Mouse (Mus musculus) heart, postnatal 14 days (tissue): ENCODE measurements at regions not wholly inside any gene's neighbourhood (a gene's known extent, or its start where the extent isn't known, plus 50 kb on each side); places are given as distances from the start of the nearest gene placed in this dataset.

Experiments used
- DNase-seq, 2 experiments: peaks; one replicate each; pipeline ENCODE4 v3.0.0; 2021 to 2022
- intact Hi-C: fragments of 180-260 bp; cut with DNase I; formaldehyde crosslinking; loops from one replicate; pipeline ENCODE4 v1.15.1; 2025

DNA sequence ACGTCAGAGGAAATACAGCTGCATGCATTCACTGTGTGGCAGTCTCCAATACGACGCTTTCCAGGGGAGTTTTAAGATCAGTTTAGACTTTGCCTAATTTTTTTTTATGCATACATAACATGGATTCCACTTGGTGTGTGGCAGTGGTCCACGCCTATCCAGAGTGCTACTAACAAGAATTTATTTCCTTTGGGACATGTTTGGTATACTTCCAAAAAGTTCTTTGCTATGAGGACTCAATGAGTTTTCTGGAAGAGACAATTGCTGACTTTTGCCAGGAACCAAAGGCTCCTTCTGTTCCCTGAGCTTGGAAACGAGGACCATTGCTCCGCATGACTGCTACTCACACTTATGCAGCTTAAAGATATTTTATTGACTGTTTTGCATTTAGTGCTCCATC, 59.2 kb downstream of the Marcks start:
- intact Hi-C loops: loop anchor here (10.0 kb wide), 3 partner anchors 405 to 895 kb away; no protein-coding TSS in a partner anchor

DNA sequence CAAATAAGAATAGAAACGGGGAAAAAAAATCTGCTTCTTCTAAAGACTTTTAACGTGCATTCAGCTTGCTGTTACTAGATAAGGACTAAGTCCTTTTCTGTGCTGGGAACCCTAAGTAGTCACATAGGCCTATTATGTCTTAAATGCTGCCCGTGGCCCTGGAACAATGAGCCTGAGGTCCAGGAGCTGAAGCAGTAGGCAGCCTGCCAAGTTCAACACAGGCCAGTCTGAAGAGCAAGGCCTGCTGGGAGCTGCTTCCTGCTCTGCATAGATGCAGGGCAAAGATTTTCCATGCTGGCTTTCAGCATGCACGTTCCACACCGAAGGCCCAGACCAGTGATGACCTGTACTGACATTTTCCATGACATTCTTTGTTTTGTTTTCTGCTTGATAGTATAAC, 60.3 kb downstream of the Marcks start:
- peak; percentile 85 for DNase-seq
- intact Hi-C loops: loop anchor here (1.0 to 10.0 kb wide), 4 partner anchors 58 to 896 kb away; no protein-coding TSS in a partner anchor

More for the DNA sequence above, 59.2 kb downstream of the Marcks start:
- peak in 1 of 2 experiments; percentile 5 for DNase-seq

GRCm38 (mm10) chr10:37077741-37078140, 61.0 kb downstream of the Marcks start:
- intact Hi-C loops: loop anchor here (1.0 to 10.0 kb wide), 4 partner anchors 59 to 897 kb away; no protein-coding TSS in a partner anchor
- no peak for DNase-seq

DNA sequence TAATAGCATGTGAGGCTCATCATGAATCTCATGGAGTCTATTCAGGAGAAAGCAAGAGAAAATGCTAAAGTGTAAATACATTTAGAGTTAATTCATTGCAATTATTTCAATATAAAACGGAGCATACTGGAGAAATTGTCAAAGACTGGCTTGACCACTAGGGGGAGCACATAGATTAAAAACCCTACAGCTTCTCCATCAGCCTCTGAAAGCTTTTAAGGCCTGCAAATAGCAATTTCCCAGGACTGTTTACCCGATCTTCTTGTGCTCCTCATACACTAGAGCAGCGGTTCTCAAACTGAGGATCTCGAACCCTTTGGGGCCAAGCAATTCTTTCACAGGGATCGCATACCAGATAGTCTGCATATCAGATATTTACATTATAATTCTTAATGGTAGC, 65.9 kb downstream of the Marcks start:
- intact Hi-C loops: loop anchor here (2.0 to 10.0 kb wide), 7 partner anchors 58 to 1774 kb away; no protein-coding TSS in a partner anchor
- peak; percentile 37 to 73 for DNase-seq

DNA sequence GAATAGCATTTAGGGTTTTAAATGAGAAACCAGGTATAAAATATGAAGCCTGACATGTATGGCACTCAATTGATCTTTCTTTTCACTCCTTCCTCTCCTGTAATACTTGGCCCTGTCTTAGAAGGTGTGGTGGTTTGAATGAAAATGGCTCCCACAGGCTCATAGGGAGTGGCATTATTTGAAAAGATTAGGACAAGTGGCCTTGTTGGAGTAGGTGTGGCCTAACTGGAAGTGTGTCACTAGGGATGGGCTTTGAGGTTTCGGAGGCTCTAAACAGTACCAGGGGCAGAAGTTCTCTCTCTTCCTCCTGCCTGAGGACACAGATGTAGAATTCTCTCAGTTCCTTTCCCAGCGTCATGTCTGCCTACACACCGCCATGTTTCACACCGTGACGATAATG, 66.7 kb downstream of the Marcks start:
- intact Hi-C loops: loop anchor here (2.0 to 10.0 kb wide), 7 partner anchors 57 to 1775 kb away; no protein-coding TSS in a partner anchor
- no peak for DNase-seq

- no peak for DNase-seq
- intact Hi-C loops: loop anchor here (5.0 to 10.0 kb wide), 5 partner anchors 413 to 1776 kb away; no protein-coding TSS in a partner anchor
Observed at GRCm38 (mm10) chr10:37071420-37071819, 67.3 kb downstream of the Marcks start.
